Mouse (Mus musculus) adrenal gland, postnatal 0 days (tissue): ENCODE data around the gene Lig1. TPM values are rescaled to one million over a fixed set of nuclear protein-coding genes. Genes with fewer than 3 reads are reported as not detected.

Source experiments
- polyA plus RNA-seq: library from polyadenylated mRNA; unstranded; fragments of >200 nt; fragmentation: Nextera tagmentation; extraction: Ambion mirVana; gene quantifications from 2 replicates; pipeline ENCODE4 v1.2.1, GENCODE M21; 2015

Gene Lig1
- 30.4 and 36.7 TPM in 2 replicates for polyA plus RNA-seq

GRCm38 (mm10) chr7:13277081-13277480, at the start of gene Lig1:
Gene Lig1 (plus strand): TSS chr7:13277283.

DNA sequence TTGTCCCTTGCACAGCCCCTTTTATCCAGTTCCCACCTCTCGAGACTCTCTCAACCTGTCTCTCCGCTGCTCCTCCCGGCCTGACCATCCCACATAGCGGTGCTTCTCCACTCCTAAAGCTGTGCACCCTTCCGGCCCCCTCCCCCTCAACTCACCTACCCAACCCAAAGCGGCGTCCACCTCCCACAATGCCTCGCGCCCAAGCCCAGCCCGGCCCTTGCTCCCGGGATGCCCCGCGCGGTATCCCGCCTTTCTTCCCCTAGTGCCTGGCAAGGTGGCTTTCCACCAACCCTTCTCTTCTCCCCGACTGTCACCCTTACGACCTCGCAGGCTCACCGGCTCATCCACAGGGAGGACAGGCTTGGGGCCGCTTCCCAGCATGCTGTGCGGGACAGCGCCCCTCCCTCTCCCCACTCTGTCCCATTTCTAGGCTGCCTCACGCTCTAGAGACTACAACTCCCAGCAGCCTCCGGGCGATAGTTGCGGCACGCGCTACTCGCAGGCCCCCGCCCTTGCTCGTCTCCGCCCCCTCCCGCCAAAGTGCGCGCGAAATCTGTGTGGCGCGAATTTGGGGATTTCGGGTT, 1.3 kb downstream of the Lig1 start, which contains the start of gene Zswim9:
Gene Zswim9, minus strand, starts transcription at position 414 of the 584 bp plus-strand sequence.

DNA sequence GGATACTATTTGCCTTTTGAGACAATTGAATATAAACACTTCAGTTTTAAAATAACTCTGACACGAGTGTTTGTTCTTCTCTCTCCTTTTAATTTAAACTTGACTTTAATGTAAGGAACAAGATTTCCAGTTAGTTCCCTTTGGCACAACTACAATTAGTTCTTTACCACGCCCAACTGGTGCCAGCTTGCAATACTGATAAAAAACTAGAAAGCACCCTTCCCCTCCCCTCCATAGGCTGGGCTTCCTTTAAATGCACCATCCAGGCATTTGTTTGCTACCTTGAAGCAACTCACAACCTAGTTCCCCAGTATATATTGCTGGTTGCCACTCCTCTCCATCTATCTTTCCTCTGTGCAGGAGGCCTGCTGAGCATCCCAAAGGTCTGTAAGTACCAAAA, 47.2 kb downstream of the Lig1 start, which contains the start of gene Pla2g4c:
Gene Pla2g4c, plus strand, starts transcription at position 340 of the 400 bp plus-strand sequence.

Other genes starting within 250 kb of the Lig1 start
- 265 and 267 TPM in 2 replicates for gene Chmp2a, start 242.5 kb upstream of the Lig1 start, polyA plus RNA-seq
- 103 and 124 TPM in 2 replicates for gene Ube2m, start 239.0 kb upstream of the Lig1 start, polyA plus RNA-seq
- 1.7 and 2.9 TPM in 2 replicates for gene Mzf1, start 222.5 kb upstream of the Lig1 start, polyA plus RNA-seq
- gene Vmn1r85, start 182.1 kb upstream of the Lig1 start, polyA plus RNA-seq, result not detected in 2 replicates
- not detected in 2 replicates for gene Vmn1r86, start 157.4 kb upstream of the Lig1 start, polyA plus RNA-seq
- gene Vmn1r87, start 137.1 kb upstream of the Lig1 start, polyA plus RNA-seq, result not detected in 2 replicates
- gene Vmn1r88, start 117.7 kb upstream of the Lig1 start, polyA plus RNA-seq, result not detected in 2 replicates
- gene Vmn1r89, start 64.3 kb upstream of the Lig1 start, polyA plus RNA-seq, result not detected in 2 replicates
- gene Zswim9, start 1.4 kb downstream of the Lig1 start, polyA plus RNA-seq, result 3.6 and 4.8 TPM in 2 replicates
- 0.11 and 0.52 TPM in 2 replicates for gene Pla2g4c, start 47.4 kb downstream of the Lig1 start, polyA plus RNA-seq
- gene Cabp5, start 120.8 kb downstream of the Lig1 start, polyA plus RNA-seq, result not detected in 2 replicates
- gene Bsph1, start 173.6 kb downstream of the Lig1 start, polyA plus RNA-seq, result not detected in 2 replicates